Mouse (Mus musculus) heart, postnatal 0 days (tissue): Measurements from ENCODE around the gene Micu1.

Source experiments
- CTCF ChIP-seq: IDR thresholded peaks from 2 replicates; pipeline ENCODE4 v1.5.1; 2016; ENCODE audit warnings: antibody characterized with exemption, control low read depth, low read depth
- EP300 ChIP-seq: IDR thresholded peaks from 2 replicates; pipeline ENCODE4 v1.6.1; 2016; ENCODE audit warnings: antibody characterized with exemption, low read depth

- TF ChIP-seq CTCF (no peak), EP300 (no peak)
Measured at GRCm38 (mm10) chr10:59687126-59687525, 15.2 kb upstream of the Micu1 start.
